Mouse (Mus musculus) megakaryocyte, embryonic 14.5 days (primary cell): ENCODE measurements around the gene Apaf1. TPM values are rescaled to one million over a fixed set of nuclear protein-coding genes. Genes with fewer than 3 reads are reported as not detected.

Experiments
- H3K27me3 ChIP-seq: replicated peaks from 2 replicates; pipeline ENCODE3; 2012; ENCODE audit warnings: inconsistent platforms
- H3K36me3 ChIP-seq: replicated peaks from 2 replicates; pipeline ENCODE3; 2012; ENCODE audit warnings: low read length, inconsistent platforms, mixed read lengths
- H3K4me1 ChIP-seq: 2 replicates; pipeline ENCODE4 v1.6.1; 2012; ENCODE audit warnings: inconsistent platforms
- H3K4me3 ChIP-seq: replicated peaks from 2 replicates; pipeline ENCODE3; 2012; ENCODE audit warnings: moderate library complexity, mild to moderate bottlenecking, inconsistent platforms
- H3K9me3 ChIP-seq: 2 replicates; pipeline ENCODE4 v1.6.1; 2012; ENCODE audit warnings: inconsistent platforms
- FLI1 ChIP-seq: IDR thresholded peaks from 2 replicates; pipeline ENCODE4 v1.6.1; 2012; ENCODE audit warnings: low read length, inconsistent platforms, mixed read lengths
- GATA1 ChIP-seq: IDR thresholded peaks from 3 replicates; pipeline ENCODE4 v1.6.1; 2012; ENCODE audit warnings: mixed read lengths, low read length, inconsistent platforms, borderline replicate concordance
- polyA plus RNA-seq: library from polyadenylated mRNA; stranded (reverse); fragments of >175 nt; gene quantifications from 2 replicates; pipeline ENCODE4 v1.2.3, GENCODE M21; 2012; ENCODE audit warnings: low replicate concordance; ENCODE audit not compliant: insufficient read depth

Apaf1 gene
- polyA plus RNA-seq, 1 experiment = 2.9 TPM

GRCm38 (mm10) chr10:90965671-90966315 is 116.8 kb downstream of the Apaf1 start:
- Histone ChIP-seq H3K36me3 (no peaks in the 10 kb centered on the region), H3K4me3 (no peak overlapping the region), H3K4me1 (peaks cover 15% of the 10 kb centered on the region), H3K9me3 (0 out of 2 replicates have a peak, but pooled peaks cover 6% of the 10 kb centered on the region), H3K27me3 (peaks cover 60% of the 10 kb centered on the region)
- TF ChIP-seq GATA1 = no peak
- no peak for TF ChIP-seq FLI1

GRCm38 (mm10) chr10:90964511-90964910 is 118.1 kb downstream of the Apaf1 start:
- Histone ChIP-seq H3K36me3 (no peaks in the 10 kb centered on the region), H3K4me1 (peaks cover 7% of the 10 kb centered on the region), H3K9me3 (0 out of 2 replicates have a peak, but pooled peaks cover 6% of the 10 kb centered on the region), H3K27me3 (peaks cover 50% of the 10 kb centered on the region), H3K4me3 (no peak overlapping the region)
- no peak for TF ChIP-seq GATA1

- H3K4me3 ChIP-seq = no peak overlapping the region
- no peaks in the 10 kb centered on the region for H3K9me3 ChIP-seq
- no peaks in the 10 kb centered on the region for H3K36me3 ChIP-seq
- peaks cover 10% of the 10 kb centered on the region for H3K27me3 ChIP-seq
- TF ChIP-seq GATA1 (no peak), FLI1 (no peak)
- no peaks in the 10 kb centered on the region; the same call in 1 of the 2 replicates for H3K4me1 ChIP-seq
These were observed 122.2 kb downstream of the Apaf1 start for GRCm38 (mm10) chr10:90960374-90960773.

- H3K4me1 ChIP-seq = no peaks in the 10 kb centered on the region
- no peaks in the 10 kb centered on the region for H3K27me3 ChIP-seq
- no peak overlapping the region for H3K4me3 ChIP-seq
- no peak for TF ChIP-seq FLI1
- TF ChIP-seq GATA1 = no peak
- no peaks in the 10 kb centered on the region for H3K9me3 ChIP-seq
- no peaks in the 10 kb centered on the region for H3K36me3 ChIP-seq
These were observed 128.7 kb downstream of the Apaf1 start for GRCm38 (mm10) chr10:90953821-90954220.

GRCm38 (mm10) chr10:90953103-90953709 is 129.4 kb downstream of the Apaf1 start:
- Histone ChIP-seq H3K36me3 (no peaks in the 10 kb centered on the region), H3K4me1 (no peaks in the 10 kb centered on the region), H3K27me3 (no peaks in the 10 kb centered on the region), H3K9me3 (no peaks in the 10 kb centered on the region), H3K4me3 (no peak overlapping the region)
- TF ChIP-seq FLI1 (no peak), GATA1 (no peak)

GRCm38 (mm10) chr10:90947608-90948373 is 134.8 kb downstream of the Apaf1 start:
- H3K4me3 ChIP-seq = no peak overlapping the region
- TF ChIP-seq FLI1 = no peak
- TF ChIP-seq GATA1 = no peak
- no peaks in the 10 kb centered on the region for H3K9me3 ChIP-seq
- no peaks in the 10 kb centered on the region for H3K36me3 ChIP-seq
- H3K27me3 ChIP-seq = no peaks in the 10 kb centered on the region
- no peaks in the 10 kb centered on the region for H3K4me1 ChIP-seq

GRCm38 (mm10) chr10:90947043-90947442 is 135.5 kb downstream of the Apaf1 start:
- no peak overlapping the region for H3K4me3 ChIP-seq
- no peaks in the 10 kb centered on the region for H3K4me1 ChIP-seq
- H3K36me3 ChIP-seq = no peaks in the 10 kb centered on the region
- peaks cover 3% of the 10 kb centered on the region; the same call in 1 of the 2 replicates for H3K9me3 ChIP-seq
- H3K27me3 ChIP-seq = no peaks in the 10 kb centered on the region
- TF ChIP-seq FLI1 (no peak), GATA1 (no peak)

GRCm38 (mm10) chr10:90942001-90942700 is 140.4 kb downstream of the Apaf1 start:
- Histone ChIP-seq H3K27me3 (no peaks in the 10 kb centered on the region), H3K4me3 (no peak overlapping the region), H3K4me1 (no peaks in the 10 kb centered on the region), H3K36me3 (no peaks in the 10 kb centered on the region), H3K9me3 (peaks cover 5% of the 10 kb centered on the region; the same call in 1 of the 2 replicates)
- TF ChIP-seq FLI1 (no peak), GATA1 (no peak)
